Mouse (Mus musculus): ENCODE measurements around the gene Acss1. TPM values are rescaled to one million over a fixed set of nuclear protein-coding genes. Genes with fewer than 3 reads are reported as not detected.

Acss1 gene
- 49.5 and 78.3 TPM in 2 replicates for polyA plus RNA-seq (2012; rRNA removed)

DNA sequence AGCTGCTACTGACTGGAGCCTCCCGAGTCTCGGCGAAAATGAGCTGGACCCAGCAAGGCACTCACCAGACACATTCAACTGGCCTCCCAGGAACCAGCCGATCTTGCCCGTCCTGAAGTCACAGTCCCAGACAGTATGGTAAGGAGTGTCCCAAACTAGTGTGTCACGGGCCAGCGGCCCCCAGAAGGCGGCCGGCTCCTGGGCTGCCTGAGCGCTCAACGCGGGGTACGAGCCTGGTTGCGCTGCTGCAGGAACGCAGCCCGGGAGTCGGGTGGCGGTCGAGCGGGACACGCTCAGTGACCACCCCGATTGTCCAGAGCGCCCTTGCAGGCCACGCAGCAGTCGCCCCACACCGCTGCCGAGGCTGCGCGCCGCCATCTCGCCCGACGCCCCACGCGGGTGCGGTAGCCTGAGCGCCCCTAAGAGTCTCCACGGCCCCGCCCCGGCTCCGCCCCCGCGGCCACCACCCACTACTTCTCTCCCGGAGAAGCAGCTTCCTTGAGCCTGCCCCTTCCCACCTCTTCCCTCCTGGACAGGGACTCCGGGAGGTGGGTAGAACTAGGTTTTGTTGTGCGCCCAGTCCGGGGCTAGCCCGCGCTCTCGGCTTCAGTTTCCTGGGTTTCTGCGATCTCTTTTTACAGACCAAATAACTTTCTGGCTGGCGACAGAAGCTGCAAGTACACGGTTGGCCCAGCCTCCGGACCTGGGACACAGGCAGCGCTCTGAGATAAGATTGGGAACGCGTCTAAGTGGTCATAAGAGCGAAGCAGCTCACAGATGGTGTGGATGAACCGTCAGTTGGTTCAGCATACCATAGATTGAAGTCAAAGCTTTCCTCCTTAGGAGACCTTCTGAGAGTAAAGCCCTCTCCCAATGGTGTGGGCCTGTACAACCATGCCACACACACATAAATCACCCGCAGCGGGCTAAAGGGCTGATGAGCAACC lies at the start of gene Acss1:
TSS of gene Acss1 (minus strand) at position 681 of the 947 bp plus-strand sequence.

GRCm38 (mm10) chr2:150689223-150689800 lies 21.0 kb upstream of the Acss1 start, which contains the start of gene Vsx1:
TSS of gene Vsx1 (minus strand) at chr2:150689360.

GRCm38 (mm10) chr2:150608087-150608799 lies 60.1 kb downstream of the Acss1 start, which contains the start of gene Apmap:
TSS of gene Apmap (minus strand) at chr2:150608567.

DNA sequence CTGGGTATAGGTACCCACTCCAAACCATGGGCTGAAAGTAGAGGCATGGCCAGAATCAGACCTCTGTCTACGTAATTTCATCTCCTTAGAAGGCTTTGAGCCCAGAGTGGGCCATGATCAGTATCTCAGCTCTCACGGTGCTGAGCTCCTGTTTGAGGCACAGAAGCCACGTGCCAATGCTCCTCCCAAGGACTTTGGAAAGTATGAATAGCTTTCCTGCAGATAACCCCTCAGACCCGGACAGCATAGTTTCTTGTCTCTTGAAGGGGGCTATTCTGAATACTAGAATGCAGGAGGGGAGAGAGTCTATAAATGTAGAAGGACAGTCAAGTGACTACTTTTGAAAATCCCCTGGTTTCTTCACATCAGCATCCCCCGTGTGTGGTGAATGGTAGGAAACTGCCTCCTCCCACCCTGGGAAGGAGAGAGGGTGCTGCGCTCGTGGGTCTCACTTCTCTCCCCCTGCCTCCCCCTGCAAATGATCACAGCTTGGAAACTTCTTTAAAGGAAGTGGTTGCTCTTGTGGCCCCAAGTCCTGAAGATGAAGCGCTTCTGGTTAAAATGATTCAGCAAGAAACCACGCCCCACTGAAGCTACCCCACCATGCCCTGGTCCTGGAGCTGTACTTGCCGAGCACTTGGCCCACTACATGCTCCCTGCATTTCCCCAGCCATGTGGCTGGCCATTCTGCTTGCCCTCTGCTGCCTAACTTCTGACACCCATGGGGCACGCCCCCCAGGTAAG lies 98.3 kb downstream of the Acss1 start, which contains the start of gene Cst7:
TSS of gene Cst7 (plus strand) at position 569 of the 744 bp plus-strand sequence.

Other genes starting within 250 kb of the Acss1 start
- gene Zfp442, start 217.0 kb downstream of the Acss1 start, polyA plus RNA-seq (2012; rRNA removed) = 0.06 and 0.11 TPM in 2 replicates
- gene Zfp345, start 183.4 kb downstream of the Acss1 start, polyA plus RNA-seq (2012; rRNA removed) = not detected in 2 replicates
- gene Cst7, start 98.1 kb downstream of the Acss1 start, polyA plus RNA-seq (2012; rRNA removed) = 0.60 and 0.82 TPM in 2 replicates
- 54.6 and 94.0 TPM in 2 replicates for gene Apmap, start 59.9 kb downstream of the Acss1 start, polyA plus RNA-seq (2012; rRNA removed)
- gene Vsx1, start 20.9 kb upstream of the Acss1 start, polyA plus RNA-seq (2012; rRNA removed) = 0.05 TPM in 1 of 2 replicates, not detected in the other
- 40.0 and 44.5 TPM in 2 replicates for gene Entpd6, start 80.5 kb upstream of the Acss1 start, polyA plus RNA-seq (2012; rRNA removed)
- gene Pygb, start 118.2 kb upstream of the Acss1 start, polyA plus RNA-seq (2012; rRNA removed) = 117 and 125 TPM in 2 replicates
- gene Abhd12, start 236.2 kb upstream of the Acss1 start, polyA plus RNA-seq (2012; rRNA removed) = 88.4 and 89.6 TPM in 2 replicates
- 1.3 and 2.4 TPM in 2 replicates for gene Gins1, start 236.9 kb upstream of the Acss1 start, polyA plus RNA-seq (2012; rRNA removed)

Data from ovary, adult 2 months (tissue).